Mouse (Mus musculus): ENCODE data around the gene Zdhhc20. TPM values are rescaled to one million over a fixed set of nuclear protein-coding genes. Genes with fewer than 3 reads are reported as not detected.

The Zdhhc20 gene
- polyA plus RNA-seq, 1 experiment from 2014 or later, result 12.9 TPM

GRCm38 (mm10) chr14:57797991-57798931 lies 91.8 kb downstream of the Zdhhc20 start, which contains the start of gene Sap18:
Gene Sap18, plus strand, starts transcription at chr14:57798180.
- H3K27ac ChIP-seq (ENCODE audit: low read depth), result peak within 1 kb of the TSS; percentile 86
- peak within 1 kb of the TSS; percentile 90 for H3K9ac ChIP-seq (replicated peaks)
- H3K27me3 ChIP-seq (ENCODE audit: insufficient read depth, low read length), result no peaks in the 10 kb centered on the region
- DNase-seq, result peak; percentile 99
- no peak for TF ChIP-seq EP300 (IDR thresholded peaks at IDR 0.05; ENCODE audit: low read depth)
- no peak for TF ChIP-seq CTCF (IDR thresholded peaks at IDR 0.05; ENCODE audit: low read depth)
- H3K4me3 ChIP-seq (ENCODE audit: low read depth, low read length), result peak within 1 kb of the TSS; percentile 89
- H3K4me2 ChIP-seq (ENCODE audit: low read depth, low read length), result peak within 1 kb of the TSS; percentile 95
- peaks cover 11% of the 10 kb centered on the region for H3K4me1 ChIP-seq (ENCODE audit: insufficient read depth)
- no peaks in the 10 kb centered on the region for H3K9me3 ChIP-seq (ENCODE audit: low read length)
- peaks cover 28% of the 10 kb centered on the region for H3K36me3 ChIP-seq (replicated peaks; ENCODE audit: insufficient read depth, low read length)
- peak; percentile 99 for ATAC-seq
- under 1% methylated on average over 93 of the region's 99 CpGs for WGBS (ENCODE audit: insufficient replicate concordance)

- peak overlapping the region; percentile 69 for H3K27ac ChIP-seq (ENCODE audit: low read depth)
- peaks cover 23% of the 10 kb centered on the region for H3K36me3 ChIP-seq (replicated peaks; ENCODE audit: insufficient read depth, low read length)
- no peaks in the 10 kb centered on the region for H3K9me3 ChIP-seq (ENCODE audit: low read length)
- 0 out of 2 replicates have a peak, but pooled peaks have one; percentile 4 for ATAC-seq
- H3K9ac ChIP-seq (replicated peaks), result peak overlapping the region; percentile 52; the same call in 1 of the 2 replicates
- H3K27me3 ChIP-seq (ENCODE audit: insufficient read depth, low read length), result no peaks in the 10 kb centered on the region
- peak overlapping the region; percentile 95 for H3K4me2 ChIP-seq (ENCODE audit: low read depth, low read length)
- H3K4me3 ChIP-seq (ENCODE audit: low read depth, low read length), result peak overlapping the region; percentile 89
- TF ChIP-seq CTCF (IDR thresholded peaks at IDR 0.05; ENCODE audit: low read depth), result peak; percentile 45; the same call in 1 of the 2 replicates
- no peak for TF ChIP-seq EP300 (IDR thresholded peaks at IDR 0.05; ENCODE audit: low read depth)
- DNase-seq, result peak; percentile 23
- H3K4me1 ChIP-seq (ENCODE audit: insufficient read depth), result peaks cover 11% of the 10 kb centered on the region
- 14% methylated on average over 7 of the region's 7 CpGs for WGBS (ENCODE audit: insufficient replicate concordance)
These were observed 92.5 kb downstream of the Zdhhc20 start for GRCm38 (mm10) chr14:57797551-57797950.

- Histone ChIP-seq H3K9ac (replicated peaks) (no peak overlapping the region), H3K36me3 (replicated peaks; ENCODE audit: insufficient read depth, low read length) (no peaks in the 10 kb centered on the region), H3K4me2 (ENCODE audit: low read depth, low read length) (no peak overlapping the region), H3K27ac (ENCODE audit: low read depth) (no peak overlapping the region), H3K4me3 (ENCODE audit: low read depth, low read length) (no peak overlapping the region), H3K9me3 (ENCODE audit: low read length) (no peaks in the 10 kb centered on the region), H3K4me1 (ENCODE audit: insufficient read depth) (no peaks in the 10 kb centered on the region), H3K27me3 (ENCODE audit: insufficient read depth, low read length) (no peaks in the 10 kb centered on the region)
- ATAC-seq, result no peak
- 63% methylated on average over 4 of the region's 4 CpGs for WGBS (ENCODE audit: insufficient replicate concordance)
- TF ChIP-seq CTCF (IDR thresholded peaks at IDR 0.05; ENCODE audit: low read depth), result no peak
- TF ChIP-seq EP300 (IDR thresholded peaks at IDR 0.05; ENCODE audit: low read depth), result no peak
- DNase-seq, result no peak
These were observed 98.9 kb downstream of the Zdhhc20 start for GRCm38 (mm10) chr14:57791171-57791570.

- no peak overlapping the region for H3K4me2 ChIP-seq (ENCODE audit: low read depth, low read length)
- H3K27me3 ChIP-seq (ENCODE audit: insufficient read depth, low read length), result no peaks in the 10 kb centered on the region
- H3K27ac ChIP-seq (ENCODE audit: low read depth), result no peak overlapping the region
- H3K36me3 ChIP-seq (replicated peaks; ENCODE audit: insufficient read depth, low read length), result no peaks in the 10 kb centered on the region
- H3K4me3 ChIP-seq (ENCODE audit: low read depth, low read length), result no peak overlapping the region
- ATAC-seq, result no peak
- WGBS (ENCODE audit: insufficient replicate concordance), result 76% methylated on average over 9 of the region's 9 CpGs
- no peaks in the 10 kb centered on the region for H3K4me1 ChIP-seq (ENCODE audit: insufficient read depth)
- TF ChIP-seq CTCF (IDR thresholded peaks at IDR 0.05; ENCODE audit: low read depth) (no peak), EP300 (IDR thresholded peaks at IDR 0.05; ENCODE audit: low read depth) (no peak)
- no peak overlapping the region for H3K9ac ChIP-seq (replicated peaks)
- H3K9me3 ChIP-seq (ENCODE audit: low read length), result no peaks in the 10 kb centered on the region
- DNase-seq, result no peak
These were observed 100.3 kb downstream of the Zdhhc20 start for GRCm38 (mm10) chr14:57789759-57790158.

- Histone ChIP-seq H3K27ac (ENCODE audit: low read depth) (no peak overlapping the region), H3K9ac (replicated peaks) (no peak overlapping the region), H3K27me3 (ENCODE audit: insufficient read depth, low read length) (no peaks in the 10 kb centered on the region), H3K9me3 (ENCODE audit: low read length) (no peaks in the 10 kb centered on the region), H3K4me1 (ENCODE audit: insufficient read depth) (no peaks in the 10 kb centered on the region), H3K36me3 (replicated peaks; ENCODE audit: insufficient read depth, low read length) (no peaks in the 10 kb centered on the region), H3K4me3 (ENCODE audit: low read depth, low read length) (no peak overlapping the region), H3K4me2 (ENCODE audit: low read depth, low read length) (no peak overlapping the region)
- no peak for DNase-seq
- WGBS (ENCODE audit: insufficient replicate concordance), result 57% methylated on average over 2 of the region's 2 CpGs
- ATAC-seq, result no peak
- TF ChIP-seq CTCF (IDR thresholded peaks at IDR 0.05; ENCODE audit: low read depth) (no peak), EP300 (IDR thresholded peaks at IDR 0.05; ENCODE audit: low read depth) (no peak)
These were observed 100.8 kb downstream of the Zdhhc20 start for GRCm38 (mm10) chr14:57789311-57789710.

- ATAC-seq (no peak), DNase-seq (no peak)
- no peak overlapping the region for H3K27ac ChIP-seq (ENCODE audit: low read depth)
- no peaks in the 10 kb centered on the region for H3K36me3 ChIP-seq (replicated peaks; ENCODE audit: insufficient read depth, low read length)
- H3K4me3 ChIP-seq (ENCODE audit: low read depth, low read length), result no peak overlapping the region
- H3K4me2 ChIP-seq (ENCODE audit: low read depth, low read length), result no peak overlapping the region
- H3K4me1 ChIP-seq (ENCODE audit: insufficient read depth), result no peaks in the 10 kb centered on the region
- WGBS (ENCODE audit: insufficient replicate concordance), result 70% methylated on average over 4 of the region's 4 CpGs
- H3K27me3 ChIP-seq (ENCODE audit: insufficient read depth, low read length), result no peaks in the 10 kb centered on the region
- TF ChIP-seq CTCF (IDR thresholded peaks at IDR 0.05; ENCODE audit: low read depth), result no peak
- TF ChIP-seq EP300 (IDR thresholded peaks at IDR 0.05; ENCODE audit: low read depth), result no peak
- no peaks in the 10 kb centered on the region for H3K9me3 ChIP-seq (ENCODE audit: low read length)
- no peak overlapping the region for H3K9ac ChIP-seq (replicated peaks)
These were observed 102.7 kb downstream of the Zdhhc20 start for GRCm38 (mm10) chr14:57787406-57787805.

Small RNA genes lying within 50 kb of the gene (microRNA-seq; reads per million reads assigned to microRNA genes)
- not detected for gene Mir3077

Other genes with a start within 250 kb of the Zdhhc20 start
- gene Xpo4, start 224.8 kb downstream of the Zdhhc20 start, polyA plus RNA-seq (2015; fragmentation: Nextera tagmentation; extraction: Ambion mirVana), result 4.9 and 5.0 TPM in 2 replicates
- gene Gm49361, start 144.2 kb downstream of the Zdhhc20 start, polyA plus RNA-seq (2015; fragmentation: Nextera tagmentation; extraction: Ambion mirVana), result not detected in 2 replicates
- 4.7 and 4.9 TPM in 2 replicates for gene Lats2, start 131.9 kb downstream of the Zdhhc20 start, polyA plus RNA-seq (2015; fragmentation: Nextera tagmentation; extraction: Ambion mirVana)
- gene Sap18, start 92.1 kb downstream of the Zdhhc20 start, polyA plus RNA-seq (2015; fragmentation: Nextera tagmentation; extraction: Ambion mirVana), result 11.1 and 12.2 TPM in 2 replicates
- gene Ska3, start 64.1 kb downstream of the Zdhhc20 start, polyA plus RNA-seq (2015; fragmentation: Nextera tagmentation; extraction: Ambion mirVana), result 5.5 and 7.0 TPM in 2 replicates
- 160 and 163 TPM in 2 replicates for gene Mrpl57, start 64.0 kb downstream of the Zdhhc20 start, polyA plus RNA-seq (2015; fragmentation: Nextera tagmentation; extraction: Ambion mirVana)
- 37.2 and 37.6 TPM in 2 replicates for gene Micu2, start 109.0 kb upstream of the Zdhhc20 start, polyA plus RNA-seq (2015; fragmentation: Nextera tagmentation; extraction: Ambion mirVana)
- 0.19 and 0.20 TPM in 2 replicates for gene Fgf9, start 180.3 kb upstream of the Zdhhc20 start, polyA plus RNA-seq (2015; fragmentation: Nextera tagmentation; extraction: Ambion mirVana)

Data from liver, postnatal 0 days (tissue).